Mouse (Mus musculus) liver, adult 2 months (tissue): ENCODE data around the gene Fam24a.

ENCODE experiments used
- CTCF ChIP-seq: fragments of 200-500 bp; IDR thresholded peaks from 2 replicates; pipeline ENCODE4 v1.5.1; 2011; ENCODE audit warnings: low read depth, low read length, control low read depth
- POLR2A ChIP-seq: fragments of 200-500 bp; IDR thresholded peaks from 2 replicates; pipeline ENCODE4 v1.6.1; 2011; ENCODE audit warnings: low read length, control low read depth; ENCODE audit not compliant: insufficient read depth; ENCODE audit errors: extremely low read depth

GRCm38 (mm10) chr7:131329416-131329815, 4.2 kb upstream of the Fam24a start, which contains the start of gene Fam24b:
- TF ChIP-seq CTCF (no peak), POLR2A (no peak)
